Mouse (Mus musculus): Measurements from ENCODE around the gene Arhgef25.
"Not testable (repeated sequence)": the region's sequence is repeated elsewhere in the genome, so short reads cannot be mapped to it uniquely, and the experiment has no call there.

Gene Arhgef25

DNA sequence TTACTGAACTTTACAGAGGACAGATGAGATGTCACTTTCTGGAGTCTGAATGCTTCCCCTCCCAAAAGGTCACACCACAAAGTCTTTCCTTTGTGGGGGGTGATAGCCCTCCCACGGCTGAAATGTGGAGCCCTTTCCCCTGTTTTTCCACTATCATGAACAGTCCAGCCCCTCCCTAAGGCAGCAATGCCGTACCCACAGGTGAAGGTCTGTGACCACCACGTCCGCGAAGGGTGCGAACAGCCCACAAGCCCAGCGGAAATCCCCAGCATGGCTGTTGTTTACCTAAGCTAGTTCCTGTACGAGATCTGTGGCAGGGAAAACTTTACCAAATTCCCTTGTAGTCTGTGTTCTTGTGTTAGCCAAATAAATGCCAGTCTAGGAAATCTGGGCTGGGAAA, 48.4 kb downstream of the Arhgef25 start:
- no peak for DNase-seq (ENCODE audit: low spot score in 2 of 2)

DNA sequence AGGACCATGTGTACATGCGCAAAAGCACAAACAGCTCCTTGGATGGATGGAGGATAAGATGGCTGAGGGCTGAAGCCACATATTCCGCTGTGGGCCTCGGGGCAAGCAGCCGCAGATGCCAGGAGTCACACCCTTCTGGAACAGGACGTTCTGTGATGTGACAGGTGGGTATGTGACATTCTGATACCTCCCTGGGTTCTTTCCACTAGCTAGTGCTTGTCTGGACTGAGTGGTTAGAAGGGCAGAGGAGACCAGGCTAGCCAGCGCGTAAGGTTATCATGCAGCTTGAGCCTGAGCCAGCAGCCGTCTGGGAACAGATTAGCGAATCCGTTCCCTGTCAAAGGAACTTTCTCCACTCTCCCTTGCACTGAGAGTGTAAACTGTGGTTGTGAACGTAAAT, 48.9 kb downstream of the Arhgef25 start:
- DNase-seq (ENCODE audit: low spot score in 2 of 2): no peak

DNA sequence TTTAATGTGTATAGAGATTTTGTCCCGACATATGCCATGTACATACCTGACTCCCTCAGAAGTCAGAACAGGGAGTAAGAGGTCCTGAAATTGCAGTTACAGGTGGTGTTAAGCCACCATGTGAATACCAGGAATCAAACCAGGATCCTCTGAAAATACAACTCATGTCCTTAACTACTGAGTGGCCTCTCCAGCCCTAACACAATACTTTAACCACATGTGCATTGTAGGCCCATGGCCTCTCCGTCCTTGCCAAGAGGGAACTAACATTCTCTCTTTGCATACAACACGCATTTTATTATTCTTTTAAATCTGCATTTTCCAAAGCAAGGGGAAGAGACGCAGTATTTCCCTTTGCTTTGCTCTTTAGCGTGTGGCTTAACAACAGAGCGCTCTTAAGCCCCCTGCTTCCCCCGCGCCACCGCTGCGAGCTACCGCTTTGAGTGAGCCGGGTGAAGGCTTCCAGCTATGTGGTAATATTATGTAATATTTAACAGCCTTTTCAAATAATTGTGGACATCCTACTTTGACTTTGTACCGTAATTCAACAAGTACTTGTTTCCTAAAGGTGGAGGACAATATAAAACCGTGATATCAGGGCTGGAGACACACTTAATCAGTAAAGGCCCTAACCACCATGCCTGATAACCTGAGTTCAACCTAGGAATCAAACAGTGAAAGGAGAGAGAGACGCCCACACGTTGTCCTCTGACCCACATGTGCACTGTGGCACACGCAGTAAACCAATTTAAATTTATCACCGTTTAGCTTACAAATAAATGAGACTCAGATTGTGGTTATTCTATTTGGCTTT, 51.3 kb downstream of the Arhgef25 start:
- DNase-seq (ENCODE audit: low spot score in 2 of 2): no peak

DNA sequence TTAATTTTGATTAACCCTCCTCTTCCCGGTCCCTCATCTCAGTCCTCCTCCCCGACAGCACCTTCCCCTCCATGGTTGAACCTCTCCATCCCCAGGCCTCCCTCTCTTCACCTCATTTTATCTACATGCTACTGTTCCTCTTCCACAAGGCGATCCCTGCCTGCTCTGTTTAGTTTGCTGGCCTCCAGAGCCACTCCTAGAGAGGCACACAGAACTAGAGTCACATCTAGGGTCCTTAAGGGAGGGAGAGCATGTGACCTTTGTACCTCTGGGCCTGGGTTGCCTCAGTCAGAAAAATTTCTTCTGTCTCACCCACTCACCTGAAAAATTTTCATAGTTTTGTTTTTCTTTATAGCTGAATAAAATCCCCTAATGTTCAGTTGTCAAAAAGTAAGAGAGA, 52.0 kb downstream of the Arhgef25 start:
- DNase-seq (ENCODE audit: low spot score in 2 of 2): no peak

DNA sequence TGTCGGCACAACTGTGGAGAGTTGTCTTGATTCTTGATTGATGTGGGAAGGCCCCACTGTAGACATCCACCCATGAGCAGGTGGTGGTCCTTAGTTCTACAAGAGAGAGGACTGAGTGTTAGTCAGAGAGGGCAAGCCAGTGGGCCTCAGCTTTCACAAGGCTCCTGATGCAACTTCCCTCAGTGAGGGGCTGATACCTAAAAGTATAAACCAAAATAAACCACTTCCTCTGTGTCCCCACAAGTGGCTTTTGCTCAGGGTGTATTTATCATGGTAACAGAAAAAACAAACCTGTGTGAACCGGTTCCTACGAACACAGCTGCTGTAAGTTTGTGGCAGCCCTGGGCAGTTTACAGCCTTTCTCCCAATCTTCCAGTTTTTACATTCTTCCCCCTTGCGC, 53.4 kb downstream of the Arhgef25 start:
- DNase-seq (ENCODE audit: low spot score in 2 of 2): no peak

DNA sequence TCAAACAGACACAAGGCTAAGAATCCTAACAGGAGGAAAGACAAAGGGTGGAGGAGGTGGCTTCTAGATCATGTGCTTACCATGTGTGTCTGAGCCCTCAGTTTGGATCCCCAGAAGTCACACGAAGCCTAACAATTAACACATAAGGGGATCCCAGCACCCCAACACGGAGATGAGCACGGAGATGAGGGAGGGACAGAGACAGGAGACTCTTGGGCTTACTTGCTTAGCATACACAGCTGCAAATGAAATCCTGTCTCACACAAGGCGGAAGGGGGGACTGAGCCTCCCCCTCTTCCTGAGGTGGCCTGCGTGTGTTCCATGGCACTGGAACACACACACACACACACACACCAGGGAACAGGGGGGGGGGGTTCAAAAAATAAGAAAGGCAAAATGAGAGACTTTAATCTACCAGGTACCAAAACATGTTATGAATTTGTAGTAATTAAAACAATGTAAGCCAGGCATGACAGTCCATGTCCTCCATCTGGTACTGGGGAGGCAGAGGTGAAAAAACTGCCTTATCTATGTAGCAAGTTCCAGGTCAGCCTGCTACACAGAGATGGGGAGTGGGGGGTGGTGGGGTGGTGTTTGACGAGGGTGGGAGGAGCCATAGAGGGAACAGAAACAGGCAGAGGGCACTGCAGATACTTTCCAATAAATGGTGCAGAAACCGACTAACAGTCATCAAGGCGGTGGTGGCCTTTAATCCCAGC, 54.6 kb downstream of the Arhgef25 start:
- no peak for DNase-seq (ENCODE audit: low spot score in 2 of 2)

DNA sequence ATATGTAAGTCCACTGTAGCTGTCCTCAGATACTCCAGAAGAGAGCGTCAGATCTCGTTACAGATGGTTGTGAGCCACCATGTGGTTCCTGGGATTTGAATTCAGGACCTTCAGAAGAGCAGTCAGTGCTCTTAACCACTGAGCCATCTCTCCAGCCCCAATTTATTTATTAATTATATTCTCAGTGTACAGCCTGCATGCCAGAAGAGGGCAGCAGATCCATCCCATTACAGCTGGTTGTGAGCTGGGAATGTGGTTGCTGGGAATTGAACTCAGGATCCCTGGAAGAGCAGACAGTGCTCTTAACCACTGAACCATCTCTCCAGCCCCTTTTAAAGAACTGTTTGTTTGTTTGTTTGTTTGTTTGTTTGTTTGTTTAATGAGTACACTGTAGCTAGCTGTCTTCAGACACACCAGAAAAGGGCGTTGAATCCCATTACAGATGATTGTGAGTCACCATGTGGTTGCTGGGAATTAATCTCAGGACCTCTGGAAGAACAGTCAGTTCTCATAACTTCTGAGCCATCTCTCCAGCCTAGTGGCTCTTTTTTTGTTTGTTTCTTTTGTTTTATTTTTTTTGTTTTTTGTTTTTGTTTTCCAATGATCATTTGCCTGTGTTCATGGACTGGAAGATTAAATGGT, 55.4 kb downstream of the Arhgef25 start:
- not testable (repeated sequence) for DNase-seq (ENCODE audit: low spot score in 2 of 2)

Data from left cerebral cortex, adult 9 months (tissue).